Mouse (Mus musculus) heart, adult 18-20 months (tissue): ENCODE data around the gene Tas2r117. TPM values are rescaled to one million over a fixed set of nuclear protein-coding genes. Genes with fewer than 3 reads are reported as not detected.

Experiments used
- DNase-seq, 2 experiments: peaks; one replicate each; pipeline ENCODE4 v3.0.0; 2021 to 2022; ENCODE audit warnings: mixed read lengths in 1 of 2
- long read RNA-seq, 2 experiments: library from polyadenylated mRNA; stranded (forward); transcript quantifications; one replicate each; pipeline ENCODE4 v2.0.0; 2021
- total RNA-seq, 2 experiments: library from RNA; stranded (reverse); gene quantifications; 2 replicates each; pipeline ENCODE4 v1.2.3; 2021

The Tas2r117 gene
- not detected for total RNA-seq
- long read RNA-seq, experiment 1: 0 reads
- long read RNA-seq, experiment 2: 0 reads

DNA sequence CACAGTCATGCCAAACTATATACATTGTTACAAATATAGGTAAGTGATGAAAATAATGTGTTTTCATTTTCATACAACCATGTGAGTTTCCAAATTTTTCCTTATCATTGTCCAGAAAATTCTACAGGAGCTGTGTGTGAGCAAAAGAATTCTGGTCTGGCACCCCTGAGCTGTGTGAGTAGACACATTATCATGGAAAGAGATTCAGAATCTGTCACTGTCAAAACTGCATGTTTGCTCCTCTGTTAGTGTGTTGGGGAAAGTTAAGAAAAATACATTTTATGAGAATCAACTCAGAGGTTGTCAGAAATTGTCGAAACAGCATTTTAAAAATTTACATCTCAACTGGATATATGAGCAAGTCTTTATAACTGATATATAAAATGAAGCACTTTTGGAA, at the start of gene Tas2r117:
Gene Tas2r117 (plus strand): TSS at position 301 of the 400 bp plus-strand sequence.
- DNase-seq: no peak

- no peak for DNase-seq
Measured at GRCm38 (mm10) chr6:132754430-132754829, 48.2 kb upstream of the Tas2r117 start, which contains the start of gene Tas2r124. Gene Tas2r124 (plus strand): TSS chr6:132754730.

DNA sequence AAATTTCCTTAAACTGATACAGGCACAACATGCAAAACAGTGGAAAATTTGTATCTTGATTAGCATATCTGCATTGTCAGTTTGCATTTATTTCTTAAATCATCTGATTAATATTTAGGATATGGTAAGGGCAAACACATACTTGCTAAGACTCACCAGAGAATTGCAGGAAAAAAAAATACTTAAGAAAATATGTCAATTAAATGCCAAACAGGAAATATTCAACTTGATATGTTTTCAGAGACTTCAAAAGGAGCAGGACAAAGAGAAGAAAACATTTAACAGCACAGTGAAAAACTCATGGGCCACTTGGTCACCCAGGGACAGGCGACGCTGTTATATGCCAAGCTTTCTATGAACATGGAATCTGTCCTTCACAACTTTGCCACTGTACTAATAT, 40.8 kb upstream of the Tas2r117 start, which contains the start of gene Tas2r102:
Gene Tas2r102 (plus strand): TSS at position 301 of the 400 bp plus-strand sequence.
- DNase-seq: no peak

- DNase-seq: no peak
Measured at GRCm38 (mm10) chr6:132778062-132778461, 24.6 kb upstream of the Tas2r117 start, which contains the start of gene Tas2r136. Gene Tas2r136 (minus strand): TSS chr6:132778162.

- DNase-seq: no peak
Measured at GRCm38 (mm10) chr6:132795393-132795792, 7.2 kb upstream of the Tas2r117 start.

DNA sequence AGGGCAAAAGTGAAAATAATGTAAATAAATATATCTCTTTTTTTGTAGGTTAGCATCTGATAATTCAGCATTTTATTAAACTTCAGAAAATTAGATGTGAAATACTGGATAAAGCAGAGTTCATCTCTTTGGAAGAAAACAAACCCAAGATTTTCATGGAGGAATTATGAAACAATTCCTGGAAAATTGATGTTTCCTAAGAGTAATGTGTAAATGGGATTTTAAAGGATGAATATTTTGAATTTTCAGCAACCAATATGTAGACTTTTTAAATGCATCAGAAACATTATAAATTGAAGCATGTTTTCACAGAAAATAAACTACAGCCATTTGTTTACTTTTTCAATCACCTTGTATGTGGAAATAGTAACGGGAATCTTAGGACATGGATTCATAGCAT, 44.2 kb downstream of the Tas2r117 start, which contains the start of gene Tas2r123:
Gene Tas2r123 (plus strand): TSS at position 301 of the 400 bp plus-strand sequence.
- no peak for DNase-seq

Other genes starting within 250 kb of the Tas2r117 start
- gene Prh1, start 233.0 kb upstream of the Tas2r117 start, total RNA-seq: not detected
- gene Prp2, start 206.9 kb upstream of the Tas2r117 start, total RNA-seq: not detected
- gene A630073D07Rik, start 151.3 kb upstream of the Tas2r117 start, total RNA-seq: not detected
- gene Tas2r120, start 145.9 kb upstream of the Tas2r117 start, total RNA-seq: not detected
- not detected for gene Tas2r121, start 101.8 kb upstream of the Tas2r117 start, total RNA-seq
- not detected for gene Tas2r122, start 90.9 kb upstream of the Tas2r117 start, total RNA-seq
- gene Tas2r115, start 64.8 kb upstream of the Tas2r117 start, total RNA-seq: not detected
- gene Tas2r124, start 48.1 kb upstream of the Tas2r117 start, total RNA-seq: not detected
- not detected for gene Tas2r102, start 40.7 kb upstream of the Tas2r117 start, total RNA-seq
- not detected for gene Tas2r136, start 24.7 kb upstream of the Tas2r117 start, total RNA-seq
- gene Tas2r123, start 44.3 kb downstream of the Tas2r117 start, total RNA-seq: not detected
- not detected for gene Tas2r116, start 52.6 kb downstream of the Tas2r117 start, total RNA-seq
- gene Tas2r110, start 65.2 kb downstream of the Tas2r117 start, total RNA-seq: not detected
- not detected for gene Tas2r113, start 90.2 kb downstream of the Tas2r117 start, total RNA-seq
- not detected for gene Tas2r125, start 106.8 kb downstream of the Tas2r117 start, total RNA-seq
- not detected for gene Tas2r129, start 148.3 kb downstream of the Tas2r117 start, total RNA-seq
- not detected for gene Tas2r131, start 155.1 kb downstream of the Tas2r117 start, total RNA-seq
- not detected for gene Tas2r109, start 178.1 kb downstream of the Tas2r117 start, total RNA-seq
- gene Tas2r103, start 234.3 kb downstream of the Tas2r117 start, total RNA-seq: not detected